Mouse (Mus musculus) liver, postnatal 0 days (tissue): ENCODE data around the gene Scamp4.

Source experiments
- CTCF ChIP-seq: sonication (generic); IDR thresholded peaks from 2 replicates; pipeline ENCODE4 v1.5.1; 2016; ENCODE audit warnings: antibody characterized with exemption, low read depth
- EP300 ChIP-seq: IDR thresholded peaks from 2 replicates; pipeline ENCODE4 v1.6.1; 2016; ENCODE audit warnings: antibody characterized with exemption, low read depth, mild to moderate bottlenecking

DNA sequence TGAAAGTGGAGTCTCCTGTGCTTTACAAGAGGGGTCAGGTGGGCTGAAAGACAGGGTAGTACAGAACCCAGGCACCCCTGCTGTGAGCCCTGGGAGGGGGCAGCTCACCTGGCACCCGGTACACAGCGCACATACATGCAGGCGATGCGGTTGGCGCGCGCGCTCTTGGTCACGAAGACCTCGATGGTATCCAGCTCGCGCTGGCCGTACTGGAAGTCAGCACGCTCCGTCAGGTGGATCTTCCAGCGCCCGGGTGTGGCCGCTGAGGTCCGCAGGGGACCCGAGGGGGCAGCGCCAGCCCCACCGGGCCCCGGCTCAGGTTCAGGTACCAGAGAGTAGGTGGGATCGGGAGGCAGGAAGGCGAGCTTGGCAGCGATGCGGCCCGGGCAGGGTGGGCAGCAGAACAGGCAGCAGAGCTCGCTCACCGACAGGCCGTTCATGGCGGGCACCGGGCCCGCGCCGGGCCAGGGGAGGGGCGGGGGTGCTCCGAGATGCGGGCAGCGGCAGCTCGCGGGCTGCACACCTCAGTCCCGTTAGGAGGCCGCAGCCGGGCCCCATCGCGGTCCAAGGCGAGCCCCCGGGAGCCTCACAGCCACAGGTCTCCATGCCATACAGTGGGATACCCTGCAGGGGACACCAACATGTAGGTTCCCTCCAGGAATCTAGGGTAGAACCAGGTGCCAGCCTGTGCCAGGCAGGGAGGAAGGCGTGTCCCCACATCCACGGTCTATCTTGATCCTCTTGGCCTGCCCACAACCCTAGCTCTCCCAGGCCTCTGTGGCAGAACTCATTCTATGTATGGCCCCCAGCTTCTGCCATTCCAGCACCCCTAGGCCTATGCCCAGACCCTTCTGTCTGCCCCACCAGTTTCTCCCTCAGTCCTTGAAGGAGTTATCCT is 16.0 kb upstream of the Scamp4 start:
- TF ChIP-seq CTCF = no peak
- no peak for TF ChIP-seq EP300
